Mouse (Mus musculus) monocyte, adult 5-6 weeks (primary cell): ENCODE results near the gene Dcst2. TPM values are rescaled to one million over a fixed set of nuclear protein-coding genes. Genes with fewer than 3 reads are reported as not detected.

Source experiments
- ATAC-seq: fragments of 153-309, 156-312 bp; replicated peaks from 2 replicates; pipeline ENCODE4 v1.8.0; 2017; ENCODE audit warnings: mild to moderate bottlenecking; ENCODE audit not compliant: low TSS enrichment, insufficient number of reproducible peaks, severe bottlenecking, poor library complexity, low FRiP score
- total RNA-seq: library from RNA; stranded (forward); fragments of 200-1000, 200-491, 200-594 nt; gene quantifications from 3 replicates; pipeline ENCODE4 v1.2.3, GENCODE M21; 2017

Dcst2 gene
- total RNA-seq, 1 experiment from 2014 or later = not detected

DNA sequence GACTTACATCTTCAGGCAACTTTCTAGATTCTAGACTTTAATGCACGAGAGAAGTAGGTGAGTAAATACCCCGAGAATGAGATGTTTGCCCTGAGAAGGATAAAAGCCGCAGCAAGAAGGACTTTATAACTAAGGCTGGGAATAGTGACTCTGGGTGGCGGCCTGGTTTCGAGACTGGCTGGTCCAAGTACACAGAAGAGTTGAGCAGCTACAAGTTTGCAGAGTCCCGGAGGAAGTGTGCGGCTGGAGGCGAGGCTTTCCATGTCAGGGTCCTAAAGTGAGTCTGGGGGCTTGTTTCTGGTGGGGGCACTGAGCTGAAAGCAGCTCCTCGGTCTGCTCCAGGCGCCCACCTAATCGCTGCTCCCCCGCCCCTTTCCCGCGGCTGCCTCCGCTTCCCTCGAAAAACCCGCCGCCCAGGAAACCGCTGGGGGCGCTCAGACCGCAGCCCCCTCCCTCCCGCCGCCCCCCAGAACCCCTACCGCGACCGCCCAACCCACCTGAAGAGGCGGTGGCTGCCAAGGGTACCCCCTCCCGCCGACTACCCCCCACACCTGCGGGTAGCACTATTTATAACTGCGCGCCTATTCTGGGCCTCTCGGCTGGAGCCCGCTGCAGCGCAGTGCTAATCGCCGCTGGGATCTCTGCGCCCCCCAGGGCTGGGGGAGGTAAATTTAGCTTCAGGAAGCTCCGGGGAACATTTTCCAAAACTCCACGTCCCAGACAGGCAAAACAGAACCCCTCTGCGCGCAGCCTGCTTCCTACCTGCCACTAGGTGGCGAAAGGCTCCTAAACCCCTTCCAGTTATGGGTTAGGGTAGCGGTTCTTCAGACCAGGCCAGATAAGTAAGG, 34.3 kb downstream of the Dcst2 start:
- no peak for ATAC-seq

DNA sequence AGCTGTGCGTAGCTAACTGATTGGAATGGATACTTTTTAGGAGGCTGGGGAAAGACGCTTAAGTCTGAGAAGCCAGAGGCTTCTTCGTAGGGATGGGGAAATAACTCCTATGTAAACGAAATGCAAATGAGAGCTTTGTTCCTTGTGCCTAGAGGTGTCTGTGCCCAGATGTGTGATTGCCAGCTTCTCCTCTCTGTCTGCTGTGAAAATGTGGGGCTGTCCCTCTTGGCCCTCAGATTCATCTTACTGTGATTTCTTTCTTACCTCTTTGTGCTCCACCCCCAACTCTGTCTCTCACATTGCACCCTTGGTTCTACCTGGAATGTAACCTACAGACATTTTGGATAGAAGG, 34.9 kb downstream of the Dcst2 start:
- no peak for ATAC-seq

DNA sequence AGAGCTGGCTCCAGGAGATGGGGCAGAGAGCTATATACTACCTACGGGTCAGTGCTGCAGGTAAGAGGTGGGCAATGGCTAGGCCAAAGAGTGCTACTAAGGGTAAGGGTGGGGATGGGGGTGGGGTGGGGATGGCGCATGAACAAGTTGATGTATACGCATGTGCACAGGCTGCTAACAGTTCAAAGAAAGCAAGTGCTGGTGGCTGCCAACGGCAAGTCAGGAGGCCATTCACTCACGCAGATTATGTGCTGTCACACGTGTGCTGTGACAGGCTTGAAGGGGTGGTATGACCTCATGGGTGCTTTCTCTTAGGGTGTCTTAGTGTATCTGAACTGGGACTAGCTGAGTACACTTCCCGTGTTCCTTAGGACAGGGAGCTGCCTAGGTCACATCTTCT, 39.6 kb downstream of the Dcst2 start:
- ATAC-seq = no peak

DNA sequence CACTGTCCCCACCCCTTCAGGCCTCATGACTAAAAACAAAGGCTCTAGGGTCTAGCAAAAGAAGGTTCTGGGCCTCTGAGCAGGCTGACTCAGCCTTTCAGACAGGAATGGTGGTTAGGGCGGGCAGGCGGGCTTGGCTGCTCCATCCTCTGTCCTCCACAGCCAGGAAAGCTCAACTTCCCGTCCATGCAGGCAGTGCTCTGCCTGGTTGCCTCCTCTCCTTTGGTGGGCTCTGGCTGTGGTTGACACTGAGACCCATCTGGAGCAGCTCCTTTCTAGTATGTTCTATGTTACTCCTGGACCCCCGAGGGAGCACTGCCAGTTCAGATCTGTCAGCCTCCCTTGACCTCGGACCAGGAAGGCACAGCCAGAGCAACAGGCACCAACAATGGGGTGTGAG, 40.9 kb downstream of the Dcst2 start, which contains the start of gene Lenep:
Lenep (minus strand) TSS at position 101 of the 400 bp plus-strand sequence.
- no peak for ATAC-seq

DNA sequence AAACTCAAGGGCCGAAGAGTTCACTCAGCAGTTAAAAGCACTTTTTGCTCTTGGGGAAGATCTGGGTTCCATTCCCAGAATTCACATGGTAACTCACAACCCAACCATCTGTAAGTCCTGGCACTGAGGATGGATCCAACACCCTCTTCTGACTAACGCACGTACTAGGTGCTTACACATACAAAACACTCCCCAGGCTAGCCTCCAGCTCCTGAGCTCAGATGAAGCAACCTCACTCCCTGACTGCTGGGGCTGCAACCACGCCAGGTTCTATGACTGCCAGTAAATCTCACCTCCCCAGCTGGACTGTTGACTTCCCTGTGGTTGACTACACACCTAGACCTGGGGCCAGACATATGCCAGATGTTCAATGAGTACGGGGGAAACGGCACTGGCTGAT, 45.1 kb downstream of the Dcst2 start:
- no peak for ATAC-seq

DNA sequence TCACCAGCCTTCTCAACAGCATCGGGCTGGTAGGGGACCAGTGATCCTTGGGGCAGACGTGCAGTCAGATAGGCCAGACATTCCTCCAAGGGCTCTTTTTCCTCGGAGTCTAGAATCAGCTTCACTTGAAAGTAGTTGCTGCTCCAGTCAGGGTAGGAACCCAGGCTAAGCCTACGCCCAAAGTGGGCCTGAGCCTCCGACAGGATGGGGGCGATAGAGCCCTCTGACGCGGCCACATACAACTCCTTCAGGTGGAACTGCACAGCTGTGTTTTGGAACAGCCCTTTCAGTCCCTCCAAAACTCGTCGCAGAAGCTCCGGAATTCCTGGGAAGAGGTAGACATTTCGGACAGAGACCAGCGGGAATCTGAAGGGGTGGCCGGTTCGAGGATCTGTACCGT, 46.7 kb downstream of the Dcst2 start:
- no peak for ATAC-seq

DNA sequence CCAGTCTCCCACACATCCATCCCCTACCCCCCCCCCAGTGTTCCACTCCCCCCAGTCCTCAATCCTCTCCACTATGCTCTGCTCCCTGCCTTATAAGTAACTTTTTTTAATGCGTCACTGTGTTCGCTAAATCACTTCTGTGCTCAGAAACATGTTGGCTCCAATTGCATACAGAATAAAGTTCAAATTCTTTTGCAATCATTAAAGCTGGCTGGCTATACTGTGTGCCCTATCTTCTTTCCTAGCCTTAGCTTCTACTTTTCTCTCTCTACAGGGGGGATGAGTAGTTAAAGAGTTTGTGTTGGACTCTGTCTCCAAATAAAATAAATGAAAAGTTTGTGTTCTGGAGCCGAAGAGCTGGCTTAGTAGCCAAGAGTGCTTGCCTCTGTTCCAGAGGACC, 47.9 kb downstream of the Dcst2 start:
- no peak for ATAC-seq

DNA sequence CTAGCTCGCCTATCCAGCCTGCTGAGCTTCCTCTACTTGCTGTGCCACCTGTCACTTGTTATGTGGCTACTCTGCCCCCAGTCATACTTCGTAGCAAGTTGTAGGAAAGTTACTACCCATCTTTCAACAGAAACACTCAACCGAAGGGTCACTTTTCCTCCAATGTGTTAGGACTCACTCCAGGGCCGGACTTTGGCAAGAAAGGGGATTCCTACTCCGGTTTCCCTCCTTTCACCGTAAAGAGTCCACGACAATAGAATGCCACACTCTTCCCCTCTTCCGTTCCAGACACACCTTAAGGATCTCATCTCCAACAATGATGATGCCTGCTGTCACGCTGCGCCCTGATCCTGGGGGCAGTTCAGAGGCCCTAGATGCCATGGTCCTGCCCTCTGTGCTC, 49.1 kb downstream of the Dcst2 start:
- no peak for ATAC-seq

DNA sequence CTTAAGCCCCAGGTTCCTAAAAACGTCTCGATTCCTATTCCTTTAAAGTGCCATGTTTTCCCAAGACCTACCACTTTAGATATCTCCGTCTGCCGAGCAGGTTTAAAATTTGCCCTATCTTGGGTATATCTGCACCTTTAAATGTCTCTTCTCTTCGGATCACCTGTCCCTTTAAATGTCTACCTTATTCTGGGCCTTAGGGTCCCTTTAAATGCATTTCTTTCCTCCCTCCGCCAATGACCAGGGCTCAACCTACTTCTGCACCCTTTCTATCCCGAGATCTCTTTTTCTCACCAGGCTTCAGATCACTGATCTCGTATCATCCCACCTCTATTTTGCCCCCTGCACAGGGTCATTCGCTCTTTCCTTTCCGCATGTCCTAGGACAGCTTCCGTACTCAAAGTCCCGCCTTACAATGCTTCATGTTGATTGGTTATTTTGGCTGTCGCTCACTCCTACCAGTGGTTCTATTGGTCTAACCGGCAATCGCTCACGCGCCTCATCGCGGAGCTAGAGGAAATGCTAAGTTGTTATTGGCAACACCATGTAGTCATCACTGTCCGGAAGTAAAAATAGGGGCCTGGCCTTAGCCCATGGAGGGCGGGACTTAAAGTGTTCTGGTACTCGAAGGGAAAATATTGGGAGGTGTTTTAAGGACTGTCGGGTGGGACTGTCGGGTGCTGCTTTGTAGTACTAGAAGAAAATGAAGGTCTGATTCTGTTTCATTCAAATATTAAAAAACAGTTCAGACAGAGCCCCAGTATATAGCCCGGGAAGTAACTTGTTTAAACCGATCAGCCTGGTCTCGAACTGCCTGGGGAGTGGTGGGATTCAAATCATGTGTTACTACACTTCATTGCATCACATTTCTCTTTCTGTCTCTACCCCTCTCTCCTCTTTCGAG, 50.0 kb downstream of the Dcst2 start, which contains the start of gene Flad1:
Flad1 (minus strand) TSS at position 381 of the 904 bp plus-strand sequence.
- peak; percentile 100 for ATAC-seq

DNA sequence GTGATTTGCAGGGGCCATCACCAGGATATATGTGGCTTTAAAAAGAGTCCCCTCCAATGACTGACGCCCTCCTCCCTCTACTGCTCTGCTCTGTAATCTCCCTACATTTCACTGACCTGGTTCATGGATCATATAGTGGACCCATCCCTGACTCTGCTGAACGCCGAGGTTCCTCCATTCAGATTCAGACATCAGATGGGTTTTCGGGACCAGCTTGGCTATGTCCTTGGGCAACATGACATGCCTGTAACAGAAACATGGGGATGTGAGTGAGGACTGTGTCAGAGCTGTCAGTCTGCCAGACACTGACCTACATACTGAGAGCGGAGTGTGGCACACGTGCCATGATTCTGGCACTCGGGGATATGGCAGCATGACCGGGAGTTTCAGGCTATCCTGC, 54.4 kb downstream of the Dcst2 start:
- no peak for ATAC-seq

DNA sequence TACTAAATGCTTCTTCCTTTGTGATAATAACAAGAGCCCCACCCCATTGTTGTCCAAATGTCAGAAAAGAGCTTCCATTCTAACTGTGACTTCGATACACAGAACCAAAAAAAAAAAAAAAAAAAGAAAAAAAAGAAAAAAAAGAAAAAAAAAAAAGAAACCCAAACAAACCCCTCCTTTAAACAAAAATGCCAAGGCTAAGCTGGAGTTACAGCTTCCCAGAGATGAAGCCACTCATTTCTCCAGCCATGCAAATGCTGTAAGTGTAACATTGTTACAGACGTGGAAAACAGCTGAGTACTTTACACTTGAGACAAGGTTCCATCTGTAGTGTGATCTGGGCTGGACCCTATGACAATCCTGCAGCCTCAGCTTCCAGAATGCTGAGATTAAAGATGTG, 55.4 kb downstream of the Dcst2 start:
- ATAC-seq = no peak

DNA sequence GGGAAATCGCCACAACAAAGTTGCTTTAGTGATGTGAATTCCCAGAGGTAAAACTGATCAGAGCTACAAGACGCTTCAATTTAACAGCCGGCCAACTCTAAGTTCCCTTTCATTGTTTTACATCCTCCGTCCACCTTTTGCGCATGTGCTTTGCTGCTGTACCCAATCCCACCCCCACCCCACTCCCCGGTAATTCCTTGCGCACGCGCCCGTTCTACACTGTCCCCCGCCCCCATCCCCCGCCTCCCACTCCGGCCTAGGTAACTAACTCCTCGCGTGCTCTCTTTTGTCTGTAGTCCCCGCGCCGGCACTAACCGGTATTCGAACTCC, 56.0 kb downstream of the Dcst2 start:
- no peak for ATAC-seq

DNA sequence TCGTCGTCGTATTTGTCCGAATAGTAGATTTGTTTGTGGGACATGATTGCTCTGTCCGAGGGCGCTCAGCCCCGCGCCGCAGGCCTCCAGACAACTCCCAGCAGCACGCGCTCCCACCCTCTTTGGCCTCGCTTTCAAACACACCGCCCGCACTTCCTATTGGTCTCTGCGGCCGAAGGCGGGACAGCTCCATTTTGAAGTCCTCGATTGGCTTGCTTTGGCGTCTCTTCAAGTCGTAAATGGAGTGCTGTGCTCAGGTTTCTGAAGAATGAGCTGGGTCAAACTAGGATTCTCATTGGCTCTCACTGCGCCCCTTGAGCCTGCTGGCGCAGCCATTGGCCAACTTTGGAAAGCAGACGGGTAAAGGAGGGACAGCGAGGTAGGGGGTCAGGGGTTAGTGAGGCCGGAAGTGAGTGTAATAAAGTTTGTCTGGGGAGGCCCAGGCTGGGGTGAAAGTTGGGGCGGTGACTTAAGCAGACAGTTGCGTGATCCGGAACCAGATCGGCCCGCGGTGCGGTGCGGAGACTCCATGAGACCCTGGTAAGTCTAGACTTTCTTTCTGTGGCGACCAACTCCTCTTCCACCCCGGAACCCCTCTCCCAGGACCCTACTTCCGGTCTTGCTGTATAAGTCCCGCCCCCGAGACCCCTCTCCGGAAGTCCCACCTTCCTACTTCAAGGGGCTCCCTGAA, 56.5 kb downstream of the Dcst2 start, which contains the start of the genes Cks1b and Shc1:
Cks1b (minus strand) TSS at position 214 of the 691 bp plus-strand sequence.
Shc1 (plus strand) TSS at position 274 of the 691 bp plus-strand sequence.
- peak; percentile 96 for ATAC-seq

DNA sequence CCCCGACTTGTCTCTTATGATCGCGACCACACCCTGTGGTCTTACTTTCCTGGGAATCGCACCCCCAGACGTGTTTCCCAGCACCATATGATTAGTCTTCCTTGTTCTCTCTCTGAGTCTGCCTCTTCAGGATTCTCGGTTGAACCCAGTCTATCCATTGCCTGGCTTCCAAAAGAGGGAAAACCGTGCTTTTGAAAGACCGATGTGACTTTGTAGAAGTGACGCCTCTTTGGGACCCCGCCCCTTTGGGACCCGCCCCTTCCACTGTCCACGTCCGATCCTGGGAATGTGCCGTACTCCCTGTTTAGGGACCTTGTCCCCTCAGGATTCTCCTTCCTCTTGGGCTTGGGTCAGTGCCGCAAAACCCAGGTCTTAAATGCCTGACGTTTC, 57.1 kb downstream of the Dcst2 start:
- ATAC-seq = no peak

DNA sequence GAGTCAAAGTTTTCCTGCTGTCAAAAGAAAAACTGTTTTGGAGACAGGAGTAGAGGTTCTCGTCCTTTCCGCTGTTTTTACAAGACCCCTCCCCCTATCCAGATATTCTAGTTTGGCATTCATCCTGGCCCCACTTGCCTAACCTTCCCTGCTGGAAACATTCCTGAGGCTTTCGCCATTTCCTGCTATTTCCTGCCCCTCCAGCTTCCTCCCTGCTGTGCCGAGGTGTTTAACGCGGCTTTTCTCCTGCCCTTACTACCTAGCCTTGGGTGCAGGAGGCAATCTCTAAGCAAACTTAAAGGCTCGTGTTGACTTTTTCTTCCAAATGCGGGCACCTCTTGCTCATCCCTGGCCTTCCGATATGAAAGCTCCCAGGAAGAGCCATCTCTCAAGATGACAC, 57.8 kb downstream of the Dcst2 start:
- ATAC-seq = no peak

DNA sequence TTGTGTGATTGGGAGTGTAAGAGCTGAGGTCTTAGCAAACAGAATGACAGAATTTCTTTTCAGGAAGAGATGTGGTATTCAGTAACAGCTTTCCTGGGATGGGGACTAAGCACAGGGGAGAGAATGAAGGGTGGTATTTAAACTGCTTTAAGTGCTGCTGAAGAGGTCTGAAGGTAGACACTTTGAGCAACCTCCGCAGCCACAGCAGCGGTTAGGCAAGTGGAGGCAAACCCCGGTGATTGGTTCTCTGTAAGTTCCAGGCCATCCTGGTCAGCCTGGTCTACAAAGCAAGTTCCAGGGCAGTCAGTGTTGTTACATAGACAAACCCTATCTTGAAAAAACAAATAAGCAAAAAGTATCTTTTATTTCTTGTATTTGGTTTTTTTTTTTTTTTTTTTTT, 58.2 kb downstream of the Dcst2 start:
- ATAC-seq = no peak

DNA sequence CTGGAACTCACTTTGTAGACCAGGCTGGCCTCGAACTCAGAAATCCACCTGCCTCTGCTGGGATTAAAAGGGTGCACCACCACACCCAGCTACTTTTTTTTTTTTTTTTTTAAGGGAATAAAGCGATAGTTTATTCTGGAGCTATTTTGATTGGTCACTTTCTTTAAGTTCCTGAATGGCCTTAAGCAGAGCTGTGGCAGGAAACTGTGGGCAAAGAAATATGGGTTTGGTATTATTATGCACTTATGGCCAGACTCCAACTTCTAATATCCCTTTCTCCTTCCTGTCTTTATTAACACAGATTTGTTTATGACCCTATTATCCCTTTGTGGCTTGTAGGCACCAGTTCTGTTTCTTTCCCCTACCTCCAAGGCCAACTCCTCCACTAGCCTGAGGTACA, 58.6 kb downstream of the Dcst2 start:
- no peak for ATAC-seq

DNA sequence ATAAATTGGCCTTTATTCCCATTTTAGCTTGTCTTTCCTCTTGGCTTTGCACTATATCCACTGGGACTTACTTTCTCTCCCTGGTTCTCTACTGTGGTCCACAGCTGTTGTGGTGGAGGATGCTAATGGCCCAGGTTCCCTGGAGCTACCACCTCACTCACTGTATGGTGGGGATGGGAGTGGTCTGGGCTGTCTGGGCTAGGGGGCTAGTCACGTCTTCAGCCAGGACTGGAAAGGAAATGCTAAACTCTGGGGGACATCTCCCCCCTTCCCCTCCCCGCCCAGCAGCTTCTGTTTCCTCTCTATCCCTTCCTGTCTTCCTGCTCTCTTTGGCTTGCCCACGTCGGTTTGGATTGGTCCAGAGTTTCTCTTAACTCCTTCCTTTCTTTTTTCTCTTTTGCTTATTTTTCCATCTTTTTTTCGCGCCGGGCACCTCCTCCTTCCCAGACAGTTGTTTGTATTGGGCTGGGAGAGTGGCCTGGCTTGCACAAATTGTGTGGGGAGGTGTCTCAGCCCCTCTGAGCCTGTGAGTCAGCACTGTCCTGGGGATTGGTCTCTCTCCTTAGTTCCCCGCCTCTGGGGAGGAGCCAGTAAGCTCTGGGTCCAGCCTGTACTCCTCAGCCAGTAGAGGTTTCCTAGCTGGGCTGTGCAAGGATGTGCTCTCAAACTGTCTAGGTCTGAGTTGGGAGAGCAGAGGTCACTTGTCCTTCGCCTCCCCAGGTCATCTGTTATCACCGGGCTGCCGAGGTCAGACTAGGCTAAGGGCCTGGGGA, 59.4 kb downstream of the Dcst2 start:
- peak; percentile 30; the same call in 1 of the 2 replicates for ATAC-seq
